Mouse (Mus musculus): ENCODE measurements at regions not wholly inside any gene's neighbourhood (a gene's known extent, or its start where the extent isn't known, plus 50 kb on each side); places are given as distances from the start of the nearest gene placed in this dataset.
A peak's percentile ranks its signal among the peaks of the same experiment; 100 is the strongest.

DNA sequence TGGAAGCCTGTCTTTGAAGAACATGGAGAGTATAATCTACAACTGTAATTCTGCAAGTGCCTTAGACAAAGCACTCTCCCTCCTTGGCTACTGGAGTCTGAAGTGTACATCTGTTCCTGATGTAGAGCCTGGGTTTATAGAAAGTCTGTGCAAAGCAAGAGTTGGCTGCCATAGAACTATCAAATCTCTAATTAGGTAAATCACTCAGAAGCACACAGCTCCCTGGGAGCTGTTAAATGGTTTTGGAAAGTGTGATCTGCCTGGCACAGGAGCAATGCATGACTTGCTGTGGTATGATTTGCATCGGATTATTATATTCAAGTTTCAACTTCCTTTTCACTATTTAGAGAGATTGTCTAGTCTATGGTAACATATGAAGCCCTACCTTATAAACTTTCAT lies 230.9 kb downstream of the Trib2 start:
- Histone ChIP-seq H3K4me1 (ENCODE audit: insufficient read depth) (no peaks in the 10 kb centered on the region), H3K36me3 (ENCODE audit: insufficient read depth) (no peaks in the 10 kb centered on the region), H3K4me2 (ENCODE audit: low read depth) (no peak overlapping the region), H3K4me3 (ENCODE audit: low read depth, low read length) (no peak overlapping the region), H3K9me3 (ENCODE audit: low read length) (no peaks in the 10 kb centered on the region), H3K9ac (no peak overlapping the region), H3K27ac (ENCODE audit: low read depth, low read length) (no peak overlapping the region), H3K27me3 (ENCODE audit: insufficient read depth, low read length) (no peaks in the 10 kb centered on the region)
- ATAC-seq (peak; percentile 71), DNase-seq (peak; percentile 39)
- no peak for TF ChIP-seq CTCF (IDR thresholded peaks at IDR 0.05; ENCODE audit: low read depth)
- 49% methylated on average over 1 of the region's 1 CpGs for WGBS

- Histone ChIP-seq H3K27me3 (ENCODE audit: insufficient read depth, low read length) (no peaks in the 10 kb centered on the region), H3K4me3 (ENCODE audit: low read depth, low read length) (no peak overlapping the region), H3K4me1 (ENCODE audit: insufficient read depth) (no peaks in the 10 kb centered on the region), H3K9ac (no peak overlapping the region), H3K27ac (ENCODE audit: low read depth, low read length) (no peak overlapping the region), H3K36me3 (ENCODE audit: insufficient read depth) (no peaks in the 10 kb centered on the region), H3K4me2 (ENCODE audit: low read depth) (no peak overlapping the region), H3K9me3 (ENCODE audit: low read length) (no peaks in the 10 kb centered on the region)
- no peak for TF ChIP-seq CTCF (IDR thresholded peaks at IDR 0.05; ENCODE audit: low read depth)
- WGBS: 81% methylated on average over 4 of the region's 4 CpGs
- ATAC-seq: no peak
- DNase-seq: no peak
Measured at GRCm38 (mm10) chr12:15584721-15585120, 232.0 kb downstream of the Trib2 start.

DNA sequence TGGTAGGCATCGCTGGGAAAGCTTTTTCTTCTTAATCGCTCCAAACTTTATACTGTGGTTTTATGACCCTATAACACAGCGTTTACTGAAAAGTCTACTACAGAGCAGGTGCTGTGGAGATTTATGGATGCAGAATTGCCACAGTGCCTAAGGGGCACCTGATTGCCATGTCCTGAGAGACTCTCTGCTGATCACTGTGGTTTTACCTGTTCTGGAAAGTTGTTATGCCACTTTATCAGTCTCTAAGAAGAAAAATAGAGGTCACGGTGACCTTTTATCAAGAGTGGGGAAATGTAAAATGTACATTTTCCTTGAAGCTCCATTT lies 250.0 kb downstream of the Trib2 start:
- peak overlapping the region; percentile 40; the same call in 1 of the 2 replicates for H3K27ac ChIP-seq (ENCODE audit: low read depth, low read length)

DNA sequence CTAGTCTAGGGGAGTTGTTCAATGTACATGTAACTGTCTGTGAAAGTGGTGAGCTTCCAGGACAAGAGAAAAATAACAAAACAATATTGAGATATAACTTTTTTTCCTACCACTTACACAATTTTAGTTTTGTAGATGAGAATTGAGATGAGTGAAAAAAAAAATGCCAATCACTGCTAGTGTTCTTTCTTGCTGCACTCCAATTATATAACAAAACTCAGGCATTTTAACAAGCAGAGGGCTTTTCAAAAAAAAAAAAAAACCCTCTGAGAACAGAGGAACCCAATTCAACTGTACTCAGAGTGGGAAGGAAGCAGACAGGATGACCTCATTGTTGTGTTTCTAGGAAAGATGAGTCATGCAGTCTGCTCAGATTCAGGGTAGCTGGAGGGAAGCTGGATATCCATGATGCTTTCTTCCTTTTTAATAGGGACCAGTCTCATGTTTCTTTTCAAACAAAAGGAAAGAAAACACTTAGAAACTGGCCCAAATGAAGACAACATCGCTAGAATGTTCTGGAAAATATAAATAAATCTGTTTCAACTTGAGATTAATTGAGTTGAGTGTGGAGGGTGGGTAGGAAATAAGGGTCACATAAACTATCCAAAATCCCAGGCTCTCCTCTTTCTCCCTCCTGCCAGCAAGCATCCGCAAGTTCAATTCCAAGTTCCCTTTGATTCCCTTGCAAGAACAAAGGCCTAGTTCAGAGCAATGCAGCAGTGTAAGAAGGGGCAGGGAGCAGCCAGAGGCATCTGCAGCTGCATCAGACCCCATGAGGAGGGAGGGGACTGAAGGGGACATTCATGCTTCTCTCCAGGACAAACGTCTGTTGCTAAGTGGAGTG lies 250.6 kb downstream of the Trib2 start:
- no peak for TF ChIP-seq CTCF (IDR thresholded peaks at IDR 0.05; ENCODE audit: low read depth)
- Histone ChIP-seq H3K27me3 (ENCODE audit: insufficient read depth, low read length) (no peaks in the 10 kb centered on the region), H3K9me3 (ENCODE audit: low read length) (no peaks in the 10 kb centered on the region), H3K27ac (ENCODE audit: low read depth, low read length) (peak overlapping the region; percentile 40; the same call in 1 of the 2 replicates), H3K9ac (no peak overlapping the region), H3K4me3 (ENCODE audit: low read depth, low read length) (no peak overlapping the region), H3K36me3 (ENCODE audit: insufficient read depth) (no peaks in the 10 kb centered on the region), H3K4me2 (ENCODE audit: low read depth) (no peak overlapping the region), H3K4me1 (ENCODE audit: insufficient read depth) (peaks cover 3% of the 10 kb centered on the region; the same call in 1 of the 2 replicates)
- WGBS: 5% methylated on average over 3 of the region's 3 CpGs
- ATAC-seq (peak; percentile 92), DNase-seq (peak; percentile 21)

More for the DNA sequence above, 250.0 kb downstream of the Trib2 start:
- H3K9ac ChIP-seq: no peak overlapping the region
- H3K27me3 ChIP-seq (ENCODE audit: insufficient read depth, low read length): no peaks in the 10 kb centered on the region
- no peaks in the 10 kb centered on the region for H3K36me3 ChIP-seq (ENCODE audit: insufficient read depth)
- no peak for TF ChIP-seq CTCF (IDR thresholded peaks at IDR 0.05; ENCODE audit: low read depth)
- H3K4me1 ChIP-seq (ENCODE audit: insufficient read depth): peaks cover 3% of the 10 kb centered on the region; the same call in 1 of the 2 replicates
- no peaks in the 10 kb centered on the region for H3K9me3 ChIP-seq (ENCODE audit: low read length)
- no peak overlapping the region for H3K4me2 ChIP-seq (ENCODE audit: low read depth)
- no peak for ATAC-seq
- 26% methylated on average over 4 of the region's 4 CpGs for WGBS
- no peak for DNase-seq
- no peak overlapping the region for H3K4me3 ChIP-seq (ENCODE audit: low read depth, low read length)

- Histone ChIP-seq H3K4me2 (ENCODE audit: low read depth) (no peak overlapping the region), H3K27ac (ENCODE audit: low read depth, low read length) (no peak overlapping the region), H3K36me3 (ENCODE audit: insufficient read depth) (no peaks in the 10 kb centered on the region), H3K27me3 (ENCODE audit: insufficient read depth, low read length) (no peaks in the 10 kb centered on the region), H3K9me3 (ENCODE audit: low read length) (no peaks in the 10 kb centered on the region), H3K9ac (no peak overlapping the region), H3K4me1 (ENCODE audit: insufficient read depth) (peaks cover 3% of the 10 kb centered on the region; the same call in 1 of the 2 replicates), H3K4me3 (ENCODE audit: low read depth, low read length) (no peak overlapping the region)
- DNase-seq: no peak
- no peak for ATAC-seq
- 35% methylated on average over 4 of the region's 4 CpGs for WGBS
- no peak for TF ChIP-seq CTCF (IDR thresholded peaks at IDR 0.05; ENCODE audit: low read depth)
Measured at GRCm38 (mm10) chr12:15562826-15563225, 253.9 kb downstream of the Trib2 start.

DNA sequence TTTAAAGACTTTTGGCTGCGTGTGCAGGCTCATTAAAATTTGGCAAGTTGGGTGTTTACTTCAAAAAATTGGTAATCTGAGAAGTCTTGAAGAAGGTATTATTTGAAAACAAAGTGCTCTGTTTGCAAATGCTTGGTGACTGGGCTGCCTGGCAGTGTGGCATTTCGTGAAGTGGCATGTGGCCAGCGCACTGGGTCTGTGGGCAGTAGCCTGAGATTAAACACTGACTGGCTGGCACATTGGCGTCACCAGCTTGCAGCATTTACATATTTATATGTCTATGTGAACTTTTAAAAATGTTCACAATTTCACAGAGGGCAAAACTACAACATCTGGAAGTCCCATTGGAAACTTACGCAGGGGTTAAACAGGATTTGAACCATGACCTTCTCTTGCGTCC lies 261.3 kb downstream of the Trib2 start:
- Histone ChIP-seq H3K9ac (no peak overlapping the region), H3K4me3 (ENCODE audit: low read depth, low read length) (no peak overlapping the region), H3K4me1 (ENCODE audit: insufficient read depth) (peaks cover 3% of the 10 kb centered on the region; the same call in 1 of the 2 replicates), H3K9me3 (ENCODE audit: low read length) (no peaks in the 10 kb centered on the region), H3K27ac (ENCODE audit: low read depth, low read length) (no peak overlapping the region), H3K36me3 (ENCODE audit: insufficient read depth) (no peaks in the 10 kb centered on the region), H3K4me2 (ENCODE audit: low read depth) (no peak overlapping the region), H3K27me3 (ENCODE audit: insufficient read depth, low read length) (no peaks in the 10 kb centered on the region)
- WGBS: 52% methylated on average over 6 of the region's 6 CpGs
- no peak for TF ChIP-seq CTCF (IDR thresholded peaks at IDR 0.05; ENCODE audit: low read depth)
- no peak for ATAC-seq
- DNase-seq: peak; percentile 30

- ATAC-seq: no peak
- no peak for DNase-seq
Measured at GRCm38 (mm10) chr12:15553681-15554007, 263.1 kb downstream of the Trib2 start.

More at GRCm38 (mm10) chr12:15553681-15554007, 263.1 kb downstream of the Trib2 start:
- no peak overlapping the region for H3K4me3 ChIP-seq (ENCODE audit: low read depth, low read length)
- no peak overlapping the region for H3K9ac ChIP-seq
- H3K4me2 ChIP-seq (ENCODE audit: low read depth): no peak overlapping the region
- peaks cover 3% of the 10 kb centered on the region; the same call in 1 of the 2 replicates for H3K4me1 ChIP-seq (ENCODE audit: insufficient read depth)
- no peak for TF ChIP-seq CTCF (IDR thresholded peaks at IDR 0.05; ENCODE audit: low read depth)
- H3K27me3 ChIP-seq (ENCODE audit: insufficient read depth, low read length): no peaks in the 10 kb centered on the region
- H3K27ac ChIP-seq (ENCODE audit: low read depth, low read length): no peak overlapping the region
- H3K36me3 ChIP-seq (ENCODE audit: insufficient read depth): no peaks in the 10 kb centered on the region
- WGBS: 44% methylated on average over 4 of the region's 4 CpGs
- H3K9me3 ChIP-seq (ENCODE audit: low read length): no peaks in the 10 kb centered on the region
